Mouse (Mus musculus) embryonic facial prominence, embryonic 11.5 days (tissue): ENCODE data around the gene Hbs1l. TPM values are rescaled to one million over a fixed set of nuclear protein-coding genes. Genes with fewer than 3 reads are reported as not detected.

Experiments used
- ATAC-seq: fragments of 200-750 bp; cut with Nextera tagmentation; replicated peaks from 2 replicates; pipeline ENCODE4 v1.8.0; 2017; ENCODE audit warnings: low read depth; ENCODE audit not compliant: insufficient number of reproducible peaks, low FRiP score, low TSS enrichment
- DNase-seq: peaks from one replicate; pipeline ENCODE4 v3.0.0-alpha.2; 2015; ENCODE audit warnings: low spot score
- H3K27ac ChIP-seq: fragments of 300-500 bp; sonication (generic); replicated peaks from 2 replicates; pipeline ENCODE4 v1.5.1; 2014; ENCODE audit warnings: mild to moderate bottlenecking, low read depth, low read length, control low read depth
- H3K27me3 ChIP-seq: fragments of 300-500 bp; sonication (generic); 2 replicates; pipeline ENCODE4 v1.6.1; 2014; ENCODE audit warnings: mild to moderate bottlenecking, low read length, moderate library complexity, mixed read lengths; ENCODE audit not compliant: control insufficient read depth, insufficient read depth
- H3K36me3 ChIP-seq: fragments of 300-500 bp; sonication (generic); replicated peaks from 2 replicates; pipeline ENCODE4 v1.6.1; 2014; ENCODE audit warnings: low read depth, mild to moderate bottlenecking, low read length, moderate library complexity, mixed read lengths; ENCODE audit not compliant: control insufficient read depth, insufficient read depth
- H3K4me1 ChIP-seq: fragments of 300-500 bp; sonication (generic); 2 replicates; pipeline ENCODE4 v1.6.1; 2014; ENCODE audit warnings: low read length, mixed read lengths; ENCODE audit not compliant: control insufficient read depth, insufficient read depth
- H3K4me2 ChIP-seq: fragments of 300-500 bp; sonication (generic); 2 replicates; pipeline ENCODE4 v1.6.1; 2014; ENCODE audit warnings: low read depth, mild to moderate bottlenecking, control low read depth, low read length, moderate library complexity
- H3K4me3 ChIP-seq: fragments of 300-500 bp; sonication (generic); 2 replicates; pipeline ENCODE4 v1.5.1; 2014; ENCODE audit warnings: low read depth, low read length, control low read depth
- H3K9ac ChIP-seq: fragments of 300-500 bp; sonication (generic); replicated peaks from 2 replicates; pipeline ENCODE4 v1.6.1; 2014; ENCODE audit warnings: mild to moderate bottlenecking, control low read depth, low read length
- H3K9me3 ChIP-seq: fragments of 300-500 bp; sonication (generic); replicated peaks from 2 replicates; pipeline ENCODE4 v1.6.1; 2016; ENCODE audit warnings: mild to moderate bottlenecking, low read length, inconsistent platforms, mixed read lengths; ENCODE audit not compliant: control insufficient read depth
- WGBS: fragments of 180-500 bp; shearing (Covaris S2); extraction: QIAGEN DNeasy Blood & Tissue Kit; methylation state at CpG from one replicate; pipeline ENCODE4 v1.1.7; 2014; 5-methylcytosine and 5-hydroxymethylcytosine counted together
- polyA plus RNA-seq: library from polyadenylated mRNA; unstranded; fragments of >200 nt; fragmentation: Nextera tagmentation; extraction: Ambion mirVana; gene quantifications from 2 replicates; pipeline ENCODE4 v1.2.1, GENCODE M21; 2014

Gene Hbs1l
- polyA plus RNA-seq, 1 experiment from 2014 or later = 134 TPM

DNA sequence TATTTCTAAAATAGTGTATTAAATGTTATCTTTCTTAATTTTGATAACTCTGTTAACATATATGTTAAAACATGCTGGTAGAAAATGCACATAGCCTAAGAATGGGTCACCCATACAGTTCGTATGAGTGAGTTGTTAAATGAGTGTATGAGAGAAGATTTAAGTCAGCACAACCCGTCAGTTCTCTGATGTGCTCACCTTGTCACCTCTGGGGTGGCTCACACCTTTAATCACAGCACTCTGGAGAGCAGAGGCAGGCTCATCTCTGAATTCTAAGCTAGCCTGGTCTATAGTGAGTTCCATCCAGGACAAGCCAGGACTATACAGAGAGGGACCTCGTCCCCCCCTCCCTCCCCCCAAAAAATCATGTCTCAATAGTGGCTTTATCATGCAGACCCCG, 22.5 kb downstream of the Hbs1l start:
- no peak overlapping the region for H3K27ac ChIP-seq
- H3K36me3 ChIP-seq = no peaks in the 10 kb centered on the region
- no peak for DNase-seq
- no peak overlapping the region for H3K9ac ChIP-seq
- H3K4me1 ChIP-seq = no peaks in the 10 kb centered on the region
- 90% methylated on average over 4 of the region's 4 CpGs for WGBS
- H3K27me3 ChIP-seq = no peaks in the 10 kb centered on the region
- ATAC-seq = no peak
- H3K9me3 ChIP-seq = no peaks in the 10 kb centered on the region
- no peak overlapping the region for H3K4me2 ChIP-seq
- H3K4me3 ChIP-seq = no peak overlapping the region

GRCm38 (mm10) chr10:21318996-21319395, 23.2 kb downstream of the Hbs1l start:
- H3K27ac ChIP-seq = no peak overlapping the region
- H3K4me3 ChIP-seq = no peak overlapping the region
- WGBS = 96% methylated on average over 1 of the region's 1 CpGs
- H3K4me2 ChIP-seq = no peak overlapping the region
- no peaks in the 10 kb centered on the region for H3K9me3 ChIP-seq
- ATAC-seq = no peak
- no peaks in the 10 kb centered on the region for H3K27me3 ChIP-seq
- no peak for DNase-seq
- H3K9ac ChIP-seq = no peak overlapping the region
- H3K36me3 ChIP-seq = no peaks in the 10 kb centered on the region
- no peaks in the 10 kb centered on the region for H3K4me1 ChIP-seq

- Histone ChIP-seq H3K27me3 (no peaks in the 10 kb centered on the region), H3K9me3 (no peaks in the 10 kb centered on the region), H3K27ac (no peak overlapping the region), H3K4me3 (no peak overlapping the region), H3K4me2 (no peak overlapping the region), H3K4me1 (no peaks in the 10 kb centered on the region), H3K36me3 (no peaks in the 10 kb centered on the region), H3K9ac (no peak overlapping the region)
- ATAC-seq (no peak), DNase-seq (no peak)
- WGBS = 90% methylated on average over 6 of the region's 6 CpGs
Measured at GRCm38 (mm10) chr10:21320601-21321000, 24.8 kb downstream of the Hbs1l start.

DNA sequence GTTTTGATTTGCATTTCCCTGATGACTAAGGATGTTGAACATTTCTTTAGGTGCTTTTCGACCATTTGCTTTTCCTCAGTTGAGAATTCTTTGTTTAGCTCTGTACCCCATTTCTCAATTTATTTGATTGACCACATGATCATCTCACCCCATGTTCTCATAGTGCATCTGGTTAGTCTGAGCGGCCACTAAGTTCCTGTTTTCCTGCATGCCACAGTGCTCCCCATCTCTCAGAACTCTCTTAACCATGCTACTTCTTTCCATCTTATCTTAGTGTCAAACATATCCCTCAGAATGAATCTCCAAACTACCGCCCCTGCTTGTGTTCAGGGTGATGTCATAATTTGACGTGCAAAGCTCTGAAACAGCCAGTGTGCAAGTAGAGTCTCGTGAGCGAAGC, 30.6 kb downstream of the Hbs1l start:
- Histone ChIP-seq H3K4me3 (no peak overlapping the region), H3K36me3 (no peaks in the 10 kb centered on the region), H3K4me2 (no peak overlapping the region), H3K9ac (no peak overlapping the region), H3K27ac (no peak overlapping the region), H3K9me3 (no peaks in the 10 kb centered on the region), H3K27me3 (no peaks in the 10 kb centered on the region), H3K4me1 (no peaks in the 10 kb centered on the region)
- WGBS = 95% methylated on average over 6 of the region's 6 CpGs
- DNase-seq (no peak), ATAC-seq (no peak)

- DNase-seq (no peak), ATAC-seq (no peak)
- no peaks in the 10 kb centered on the region for H3K9me3 ChIP-seq
- no peaks in the 10 kb centered on the region for H3K36me3 ChIP-seq
- H3K4me3 ChIP-seq = no peak overlapping the region
- no peak overlapping the region for H3K4me2 ChIP-seq
- H3K9ac ChIP-seq = no peak overlapping the region
- H3K4me1 ChIP-seq = no peaks in the 10 kb centered on the region
- no peaks in the 10 kb centered on the region for H3K27me3 ChIP-seq
- WGBS = 90% methylated on average over 7 of the region's 7 CpGs
- no peak overlapping the region for H3K27ac ChIP-seq
Measured at GRCm38 (mm10) chr10:21327605-21328135, 31.9 kb downstream of the Hbs1l start.

DNA sequence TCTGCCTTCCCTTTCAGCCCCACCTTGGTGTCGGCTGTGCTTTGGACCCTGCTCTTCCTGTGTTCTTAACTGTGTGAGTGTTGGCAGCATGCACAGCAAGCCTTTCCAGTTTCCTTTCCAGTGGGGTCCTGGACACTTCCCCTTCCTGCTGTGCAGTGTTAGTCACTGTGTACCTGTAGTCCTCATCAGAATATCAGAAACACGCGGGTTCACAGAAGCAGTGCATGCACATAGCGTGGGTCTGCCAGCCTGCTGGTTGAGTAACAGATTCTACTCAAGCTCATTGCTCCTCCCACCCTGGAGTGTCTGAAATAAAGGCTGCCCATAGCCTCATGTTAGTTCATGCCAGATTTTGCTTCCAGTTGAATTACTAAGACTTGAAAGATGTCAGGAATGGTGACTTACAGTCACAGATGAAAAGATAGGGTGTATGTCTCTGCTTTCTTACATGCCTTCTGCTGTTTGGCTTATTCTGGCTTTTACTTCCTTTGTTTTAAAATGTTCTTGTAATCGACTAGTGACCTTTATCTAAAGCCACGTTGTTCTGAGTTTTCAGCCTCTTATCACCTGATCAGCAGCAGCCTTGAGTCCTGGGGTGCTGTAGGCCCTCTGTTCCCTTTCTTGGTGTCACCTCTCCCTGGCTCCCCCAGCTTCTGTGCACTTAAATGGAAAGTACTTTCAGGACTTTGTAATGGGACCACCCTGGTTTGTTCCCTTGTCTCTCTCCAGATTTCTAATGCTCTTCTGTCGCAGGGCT, 38.7 kb downstream of the Hbs1l start:
- Histone ChIP-seq H3K4me3 (no peak overlapping the region), H3K9ac (no peak overlapping the region), H3K4me2 (no peak overlapping the region), H3K9me3 (no peaks in the 10 kb centered on the region; the same call in 1 of the 2 replicates), H3K4me1 (no peaks in the 10 kb centered on the region), H3K36me3 (peaks cover 4% of the 10 kb centered on the region; the same call in 1 of the 2 replicates), H3K27me3 (no peaks in the 10 kb centered on the region), H3K27ac (no peak overlapping the region)
- ATAC-seq = no peak
- WGBS = 82% methylated on average over 7 of the region's 7 CpGs
- DNase-seq = no peak

- no peak for DNase-seq
- no peaks in the 10 kb centered on the region; the same call in 1 of the 2 replicates for H3K9me3 ChIP-seq
- H3K36me3 ChIP-seq = peaks cover 4% of the 10 kb centered on the region; the same call in 1 of the 2 replicates
- no peaks in the 10 kb centered on the region for H3K27me3 ChIP-seq
- ATAC-seq = no peak
- WGBS = 94% methylated on average over 5 of the region's 5 CpGs
- H3K4me2 ChIP-seq = no peak overlapping the region
- H3K4me1 ChIP-seq = no peaks in the 10 kb centered on the region
- no peak overlapping the region for H3K27ac ChIP-seq
- H3K4me3 ChIP-seq = no peak overlapping the region
- no peak overlapping the region for H3K9ac ChIP-seq
Measured at GRCm38 (mm10) chr10:21335534-21335933, 39.8 kb downstream of the Hbs1l start.

DNA sequence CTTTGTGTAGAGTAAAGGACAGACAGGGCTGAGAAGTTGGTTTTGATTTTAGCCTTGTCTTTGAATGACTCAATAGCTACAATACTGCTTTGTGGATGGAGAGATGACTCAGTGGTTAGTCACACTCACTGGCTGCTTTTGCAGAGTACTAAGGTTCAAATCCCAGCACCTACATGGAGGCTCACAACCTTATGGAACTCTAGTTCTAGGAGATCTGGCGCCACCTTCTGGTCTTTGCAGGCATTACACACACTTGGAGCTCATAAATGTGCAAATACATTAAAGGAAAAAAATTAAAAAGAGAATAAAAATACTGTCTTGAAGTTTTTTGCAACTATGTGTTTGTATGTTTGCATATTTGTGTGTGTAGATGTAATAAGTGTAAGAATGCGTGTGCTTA, 41.4 kb downstream of the Hbs1l start:
- no peak for ATAC-seq
- no peak overlapping the region for H3K9ac ChIP-seq
- 61% methylated on average over 2 of the region's 2 CpGs for WGBS
- H3K4me3 ChIP-seq = no peak overlapping the region
- no peaks in the 10 kb centered on the region for H3K27me3 ChIP-seq
- peak; percentile 34 for DNase-seq
- H3K4me2 ChIP-seq = no peak overlapping the region
- H3K27ac ChIP-seq = no peak overlapping the region
- no peaks in the 10 kb centered on the region; the same call in 1 of the 2 replicates for H3K9me3 ChIP-seq
- no peaks in the 10 kb centered on the region for H3K4me1 ChIP-seq
- peaks cover 4% of the 10 kb centered on the region; the same call in 1 of the 2 replicates for H3K36me3 ChIP-seq
